Mouse (Mus musculus) gastrocnemius, adult 8-10 months (tissue): Measurements from ENCODE around the gene Ankrd33b. TPM values are rescaled to one million over a fixed set of nuclear protein-coding genes. Genes with fewer than 3 reads are reported as not detected.

Source experiments
- DNase-seq, 2 experiments: peaks; one replicate each; pipeline ENCODE4 v3.0.0; 2022; ENCODE audit warnings: low spot score in 2 of 2
- total RNA-seq, 4 experiments: library from RNA; stranded (reverse); gene quantifications; 2 replicates each; pipeline ENCODE4 v1.2.4; 2022

The Ankrd33b gene
- total RNA-seq, 4 experiments from 2014 or later = 11.5 to 18.8 (median 16.5) TPM

DNA sequence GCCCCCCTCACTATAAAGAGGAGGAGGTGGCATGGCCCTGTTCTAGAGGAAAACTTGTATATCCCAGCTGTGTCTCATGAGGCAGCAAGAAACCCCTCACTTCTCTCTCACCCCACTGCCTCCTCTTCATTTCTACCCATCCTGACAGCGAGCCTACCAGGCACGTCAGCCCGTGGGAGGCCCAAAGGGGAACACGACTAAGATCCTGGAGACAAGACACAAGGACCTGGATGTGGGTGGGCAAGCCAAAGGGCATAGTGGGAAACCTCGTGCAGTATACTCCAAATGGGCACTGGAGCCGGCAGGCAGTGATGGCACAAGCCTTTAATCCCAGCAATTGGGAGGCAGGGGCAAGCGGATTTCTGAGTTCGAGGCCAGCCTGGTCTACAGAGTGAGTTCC, 1.0 kb upstream of the Ankrd33b start:
- no peak for DNase-seq

DNA sequence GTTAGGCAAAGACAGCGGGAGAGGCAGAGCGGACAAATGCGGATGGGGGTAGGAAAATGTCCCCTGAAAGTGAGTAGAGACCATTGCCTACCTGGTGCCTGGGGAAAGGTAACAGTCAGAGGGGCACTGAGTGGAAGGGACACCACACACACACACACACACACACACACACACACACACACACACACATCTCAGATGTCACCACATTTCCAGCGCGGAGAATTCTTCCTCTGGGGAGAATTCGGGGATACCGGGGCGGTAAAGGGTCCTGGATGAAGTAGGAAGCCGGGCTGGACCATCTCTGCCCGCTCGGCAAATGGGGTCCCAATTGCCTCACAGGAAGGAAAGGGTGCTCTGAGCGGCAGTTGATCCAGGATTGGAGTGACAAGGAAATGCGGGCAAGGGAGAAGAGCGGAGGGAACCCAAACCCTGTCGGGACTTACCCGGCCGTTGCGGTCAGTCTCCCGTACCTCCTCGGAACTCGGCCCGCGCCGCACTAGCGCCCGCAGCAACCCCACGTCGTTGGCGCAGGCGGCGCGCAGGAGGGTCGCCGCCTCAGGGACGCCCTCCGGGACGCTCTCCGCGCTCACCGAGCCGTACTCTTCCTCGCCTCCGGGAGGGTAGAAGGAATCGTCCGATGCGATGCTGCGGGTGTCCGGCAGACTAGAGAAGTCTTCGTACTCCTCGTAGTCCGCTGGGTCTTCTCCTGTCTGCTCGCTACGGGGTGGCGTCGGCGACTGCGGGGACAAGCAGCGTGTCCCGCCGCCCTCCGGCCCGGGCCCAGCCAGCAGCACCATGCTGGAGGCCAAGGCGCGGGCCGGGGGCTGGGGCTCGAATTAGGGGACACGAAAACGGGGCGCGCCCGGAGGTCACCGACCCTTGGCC, 688 bp downstream of the Ankrd33b start:
- DNase-seq = no peak

DNA sequence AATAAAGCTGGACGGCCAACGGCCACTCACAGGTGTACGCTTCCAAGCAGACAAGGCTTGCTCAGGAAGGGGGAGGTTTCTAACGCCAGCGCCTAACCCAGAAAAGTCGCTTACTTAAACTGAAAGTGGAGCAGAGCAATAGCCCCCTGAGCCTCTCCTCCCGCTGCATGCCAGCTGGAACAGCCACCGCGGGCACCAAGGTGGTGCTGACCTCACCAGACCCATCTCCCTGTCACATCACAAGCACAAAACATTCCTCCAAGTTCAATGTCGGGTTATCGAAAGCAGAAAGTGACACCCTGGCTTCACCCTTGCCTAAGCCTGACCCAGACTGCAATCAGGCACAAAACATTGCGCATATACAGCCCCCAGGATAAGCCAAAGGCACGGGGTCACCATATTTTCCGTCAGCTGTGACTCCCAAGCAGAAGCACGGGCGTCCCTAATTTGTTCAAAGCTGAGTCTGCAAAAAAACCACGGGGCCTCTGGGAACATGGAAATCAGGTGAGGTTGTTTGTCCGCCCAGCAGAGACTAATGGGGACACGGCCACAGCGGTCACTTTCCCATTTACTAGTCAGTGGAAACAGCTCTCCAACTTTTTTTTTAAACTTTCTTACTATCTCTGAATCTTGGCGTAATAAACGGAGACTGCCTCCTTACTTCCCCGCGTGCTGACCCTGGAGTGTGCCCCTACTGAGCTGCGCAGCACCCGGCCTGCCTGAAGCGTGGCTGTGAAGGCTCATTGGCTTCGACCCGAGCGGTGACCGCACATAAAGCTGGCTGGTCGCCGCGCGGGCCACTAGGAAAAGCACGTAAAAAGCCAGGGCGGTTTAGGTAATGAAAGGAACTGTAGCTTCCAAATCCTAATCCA, 1.6 kb downstream of the Ankrd33b start:
- no peak for DNase-seq

DNA sequence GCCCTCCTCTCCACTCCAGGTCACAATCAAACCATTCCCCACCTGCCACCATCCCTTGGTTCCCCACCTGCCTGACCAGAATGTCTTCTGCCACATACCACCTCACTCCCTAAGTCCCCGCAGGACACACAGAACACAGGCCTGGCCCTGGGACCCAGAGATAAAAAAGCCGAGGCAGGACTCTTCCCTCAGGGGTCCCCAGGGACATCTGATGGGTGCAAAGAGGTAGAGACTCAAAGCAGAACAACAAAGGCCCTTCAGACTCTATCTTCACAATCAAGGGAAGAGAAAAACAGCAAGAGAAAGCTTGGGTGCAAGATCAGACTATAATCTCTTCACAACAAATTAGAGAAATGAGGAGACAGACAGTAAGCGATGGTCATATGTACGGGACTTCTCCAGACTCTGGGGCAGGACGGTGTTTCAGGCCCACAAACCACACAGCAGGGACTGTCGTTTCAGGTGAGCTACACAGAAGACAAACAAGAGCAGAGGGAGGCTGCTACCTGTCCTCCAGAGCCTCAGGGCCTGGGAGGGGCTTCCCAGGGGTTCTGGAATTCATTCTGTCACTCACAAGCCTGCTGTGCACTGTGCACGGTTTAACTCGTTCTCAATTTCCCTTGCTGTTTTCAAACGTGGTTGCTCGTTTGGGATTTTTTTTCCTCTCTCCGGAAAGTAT, 2.3 kb downstream of the Ankrd33b start:
- no peak for DNase-seq

DNA sequence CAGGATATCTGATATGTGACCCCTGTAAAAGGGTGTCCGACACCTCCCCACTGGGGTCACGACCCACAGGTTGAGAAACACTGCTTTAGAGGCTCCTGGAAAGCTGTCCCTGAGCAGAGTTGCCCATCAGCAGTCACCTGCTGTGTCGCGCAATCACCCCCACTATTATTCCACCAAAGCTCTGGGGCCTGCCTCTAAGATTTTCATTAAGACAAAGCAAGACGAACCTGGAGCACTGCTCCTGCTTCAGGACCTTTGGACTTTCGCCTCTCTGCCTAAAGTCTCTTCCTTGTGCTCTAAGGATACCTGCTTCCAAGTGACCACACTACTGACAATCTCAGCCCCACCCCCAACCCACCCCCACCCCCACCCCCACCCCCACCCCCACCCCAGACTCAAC, 3.1 kb downstream of the Ankrd33b start:
- DNase-seq = no peak

DNA sequence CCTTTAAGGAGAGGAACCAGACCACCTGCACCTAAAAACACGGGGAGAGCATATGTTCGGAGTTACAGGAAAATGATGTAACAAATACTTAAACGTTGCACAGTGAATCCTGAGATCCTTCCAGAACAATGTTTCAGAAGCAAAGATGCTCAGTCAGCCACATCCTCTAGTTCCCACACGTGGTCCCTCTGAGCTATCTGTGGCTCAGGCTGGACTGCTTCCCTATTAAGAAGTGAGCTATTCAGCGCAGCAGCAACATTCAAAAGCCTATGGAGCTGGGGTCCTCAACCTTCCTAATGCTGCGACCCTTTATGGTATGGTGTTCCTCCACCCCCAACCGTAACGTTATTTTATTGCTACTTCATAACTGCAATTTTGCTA, 3.6 kb downstream of the Ankrd33b start:
- no peak for DNase-seq

DNA sequence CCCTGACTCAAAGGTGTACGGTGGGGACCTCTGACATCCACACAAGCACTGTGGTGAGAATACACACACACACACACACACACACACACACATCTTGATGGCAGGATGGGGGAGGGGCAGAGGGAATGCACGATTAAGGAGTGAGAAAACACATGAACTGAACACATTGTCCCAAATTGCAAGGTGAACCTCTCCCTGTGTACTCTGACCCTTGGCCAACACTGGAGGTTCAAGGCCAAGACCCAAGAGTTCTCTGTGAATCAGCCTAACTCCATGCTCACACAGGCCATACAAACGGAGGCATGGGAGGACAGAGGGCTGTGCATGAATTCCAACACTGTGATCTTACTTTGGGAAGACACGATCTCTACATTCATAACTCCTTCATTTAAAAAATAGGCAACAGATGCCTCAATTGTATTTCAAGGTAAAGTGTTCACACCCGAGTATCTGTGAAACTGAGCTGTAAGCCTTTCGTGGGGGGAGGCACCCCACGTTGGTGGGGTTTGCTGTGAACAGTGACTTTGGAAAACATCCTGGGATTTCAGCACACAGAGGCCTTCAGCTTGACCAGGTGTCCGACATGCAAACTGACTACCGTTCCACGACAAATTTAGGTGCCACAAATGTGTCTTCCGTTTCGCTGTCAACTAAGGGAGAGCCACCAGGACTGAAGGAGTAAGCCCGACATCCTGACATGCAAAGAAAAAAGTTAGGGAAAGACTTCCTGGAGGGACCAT, 4.1 kb downstream of the Ankrd33b start:
- no peak for DNase-seq

DNA sequence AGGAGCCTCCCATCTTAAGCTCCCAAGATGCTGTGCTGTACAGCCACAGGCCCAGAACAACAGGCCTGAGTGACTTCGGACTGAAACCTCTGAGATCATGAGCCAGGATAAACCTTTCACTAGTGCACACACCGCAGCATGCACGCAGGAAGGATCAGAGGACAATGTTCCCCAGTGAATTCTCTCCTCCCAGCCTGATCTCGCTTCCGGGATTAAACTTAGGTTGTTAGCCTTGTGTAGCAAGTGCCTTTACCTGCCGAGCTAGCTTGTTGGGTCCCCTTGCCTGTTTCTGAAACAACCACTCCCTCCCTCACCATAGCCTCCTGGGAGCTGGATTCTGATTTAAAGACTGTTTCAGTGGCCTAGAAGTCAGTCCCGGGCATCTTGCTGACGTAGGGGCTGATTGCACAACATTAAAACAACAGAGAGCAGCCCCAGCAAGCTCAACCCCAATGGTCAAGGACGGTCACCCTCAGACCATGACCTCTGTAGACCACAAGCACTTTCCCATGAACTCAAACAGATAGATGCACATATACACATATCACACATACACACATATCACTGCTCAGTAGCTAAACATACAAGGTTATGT, 6.2 kb downstream of the Ankrd33b start:
- DNase-seq = no peak

DNA sequence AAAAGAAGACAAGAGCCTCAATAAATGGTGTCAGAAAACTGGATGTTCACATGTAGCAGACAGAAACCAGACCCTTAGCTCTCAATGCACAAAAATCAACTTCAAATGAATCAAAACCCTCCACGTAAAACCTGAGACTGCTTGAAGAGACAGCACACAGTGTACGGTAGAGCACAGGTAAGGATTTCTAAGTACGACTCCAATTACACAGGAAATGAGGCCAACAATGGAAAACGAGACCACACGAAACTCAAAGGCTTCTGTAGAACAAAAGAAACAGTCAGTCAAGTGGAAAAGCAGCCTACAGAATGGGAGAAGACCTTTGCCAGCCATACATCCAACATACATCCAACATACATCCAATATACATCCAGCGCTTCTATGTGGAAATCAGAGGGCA, 6.9 kb downstream of the Ankrd33b start:
- no peak for DNase-seq

DNA sequence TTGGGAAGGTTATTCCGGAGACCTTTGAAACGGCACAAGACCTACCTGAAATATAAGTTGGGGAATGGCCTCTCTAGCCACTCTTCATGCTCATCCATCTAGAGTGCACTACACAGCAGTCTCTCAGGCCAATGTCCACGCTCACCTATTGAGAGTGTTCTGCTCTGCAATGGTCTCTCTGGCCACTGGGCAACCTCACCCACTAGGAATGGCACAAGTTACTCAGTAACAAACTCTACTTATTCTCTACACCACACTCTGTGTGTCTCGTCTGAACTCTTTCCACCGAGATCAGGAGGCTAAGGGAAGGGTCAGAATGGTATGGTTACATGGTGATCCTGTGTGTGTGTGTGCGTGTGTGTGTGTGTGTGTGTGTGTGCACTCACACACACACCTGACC, 7.7 kb downstream of the Ankrd33b start:
- no peak for DNase-seq

DNA sequence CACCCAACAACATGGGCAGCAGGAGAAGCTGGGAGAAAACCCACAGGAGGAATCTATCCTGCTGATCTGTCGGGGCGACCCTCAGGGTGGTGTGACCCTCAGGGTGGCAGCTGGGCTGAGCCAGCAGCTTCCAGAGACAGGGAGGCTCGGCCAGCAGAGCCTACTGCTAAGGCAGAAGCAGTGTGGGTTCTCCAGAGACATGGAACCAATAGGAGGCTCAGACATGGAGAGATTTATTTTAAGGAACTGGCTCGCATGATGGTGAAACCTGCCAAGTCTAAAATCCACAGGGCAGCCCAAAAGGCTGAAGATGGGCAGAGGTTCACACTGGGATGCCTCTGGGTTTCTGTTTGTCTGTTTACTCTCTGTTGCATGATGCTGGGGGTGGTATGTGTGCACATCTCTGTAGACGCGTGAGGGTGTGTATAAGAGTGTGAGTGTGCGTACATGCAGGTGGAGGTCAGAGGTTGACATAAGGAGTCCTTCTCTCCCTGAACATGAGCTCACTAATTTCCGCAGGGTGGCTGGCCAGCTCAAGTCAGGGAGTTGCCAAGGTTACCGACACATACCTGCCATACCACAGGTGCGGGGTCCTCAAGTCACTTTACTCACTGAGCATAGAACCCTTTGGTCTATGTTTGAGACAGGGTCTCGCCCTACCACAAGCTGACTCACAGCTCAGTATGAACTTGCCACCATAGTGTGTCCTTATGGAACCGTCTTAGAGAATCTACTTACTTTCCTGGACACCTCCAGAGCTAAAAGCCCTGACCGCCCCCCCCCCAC, 14.8 kb downstream of the Ankrd33b start:
- DNase-seq = no peak

DNA sequence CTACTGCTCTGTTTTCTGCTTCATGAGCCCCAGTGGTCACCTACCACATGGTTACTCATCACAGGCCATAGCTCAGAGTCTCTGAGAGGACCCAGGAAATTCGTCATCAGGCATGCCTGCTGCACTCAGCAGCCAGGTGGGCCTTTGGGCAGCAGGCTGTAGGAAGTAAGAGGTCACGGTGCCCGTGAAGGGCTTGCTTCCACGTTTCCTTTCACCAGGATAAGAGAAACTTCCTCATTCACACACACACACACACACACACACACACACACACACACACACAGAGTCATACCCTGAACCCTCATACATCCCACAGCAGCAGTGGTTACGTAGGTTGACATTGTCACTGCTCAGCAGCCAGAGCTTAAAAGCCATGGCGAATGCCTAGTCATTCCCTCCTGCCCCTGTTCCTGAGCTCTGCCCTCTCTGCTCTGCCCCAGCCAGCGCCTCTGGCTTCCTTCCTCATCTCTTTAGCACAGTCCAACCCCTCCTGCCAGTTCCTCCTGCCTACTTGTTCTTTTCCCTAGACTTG, 17.6 kb downstream of the Ankrd33b start:
- DNase-seq = no peak

DNA sequence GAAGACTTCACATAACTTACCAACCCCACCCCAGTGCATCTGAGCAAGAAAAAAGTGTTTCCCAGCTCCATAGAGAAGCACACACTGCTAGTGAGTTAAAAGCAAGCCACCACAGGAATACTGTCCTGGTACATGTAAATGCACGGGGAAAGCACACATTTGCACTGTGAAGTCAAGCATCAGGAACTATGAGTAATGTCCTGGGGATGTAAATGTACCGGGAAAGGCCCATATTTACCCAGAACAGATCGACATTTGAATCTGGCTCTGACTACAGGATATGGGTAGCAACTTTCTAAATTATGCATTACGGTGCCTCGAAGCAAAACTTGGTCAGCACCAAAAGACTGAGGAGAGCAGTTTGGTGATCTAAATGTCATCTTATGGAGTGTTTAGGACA, 18.5 kb downstream of the Ankrd33b start:
- no peak for DNase-seq

DNA sequence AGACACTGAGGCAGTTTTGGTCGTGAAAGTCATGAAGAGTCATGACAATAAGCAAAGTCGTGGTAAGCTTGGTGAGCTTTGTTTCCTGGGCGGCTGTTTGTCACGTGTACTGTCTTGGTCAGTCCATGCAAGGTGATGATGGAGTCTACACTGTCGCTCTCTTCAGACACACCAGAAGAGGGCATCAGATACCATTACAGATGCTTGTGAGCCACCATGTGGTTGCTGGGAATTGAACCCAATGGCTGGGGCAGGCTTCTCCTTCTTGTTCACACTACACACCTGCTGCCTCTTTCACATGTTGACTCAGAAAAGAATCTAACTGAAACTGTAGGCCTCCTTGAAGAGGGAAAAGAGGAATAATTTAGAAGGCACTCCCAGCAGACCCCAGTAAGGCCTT, 19.3 kb downstream of the Ankrd33b start:
- no peak for DNase-seq

DNA sequence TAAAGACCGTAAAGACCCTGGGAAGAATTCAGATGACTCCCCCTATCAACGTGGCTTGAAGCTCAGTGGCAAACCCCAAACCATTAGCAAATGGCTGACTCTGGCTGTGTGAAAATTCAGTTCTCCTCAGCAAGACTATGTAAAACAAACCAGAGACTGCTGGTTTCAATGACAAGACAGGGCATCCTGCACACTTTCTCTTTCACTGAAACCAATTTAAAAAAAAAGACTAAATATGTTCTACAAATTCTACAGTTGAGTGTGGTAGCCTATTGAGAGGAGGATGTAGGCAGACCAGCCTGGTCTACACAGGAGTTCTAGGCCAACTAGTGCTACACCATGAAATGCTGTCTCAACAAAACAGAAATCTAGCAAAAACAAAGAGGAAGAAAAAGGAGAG, 21.0 kb downstream of the Ankrd33b start:
- no peak for DNase-seq

DNA sequence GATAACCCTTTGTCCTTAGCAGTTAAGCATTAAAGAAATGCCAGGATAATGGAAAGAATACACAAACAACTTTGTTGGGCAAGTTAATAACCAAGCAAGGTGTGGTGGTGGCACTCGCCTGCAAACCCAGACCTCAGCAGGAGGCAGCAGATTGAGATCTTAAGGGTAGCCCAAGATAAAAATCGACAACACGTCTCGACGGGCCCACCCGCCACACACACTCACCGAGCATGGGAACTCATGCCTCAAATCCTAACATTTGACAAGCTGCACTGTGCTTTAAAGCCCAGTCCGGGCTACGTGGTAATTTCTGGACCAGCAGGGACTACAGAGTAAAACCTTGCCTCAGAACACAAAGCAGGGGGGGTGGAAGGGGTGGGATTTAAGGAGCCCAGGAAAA, 22.2 kb downstream of the Ankrd33b start:
- DNase-seq = no peak

DNA sequence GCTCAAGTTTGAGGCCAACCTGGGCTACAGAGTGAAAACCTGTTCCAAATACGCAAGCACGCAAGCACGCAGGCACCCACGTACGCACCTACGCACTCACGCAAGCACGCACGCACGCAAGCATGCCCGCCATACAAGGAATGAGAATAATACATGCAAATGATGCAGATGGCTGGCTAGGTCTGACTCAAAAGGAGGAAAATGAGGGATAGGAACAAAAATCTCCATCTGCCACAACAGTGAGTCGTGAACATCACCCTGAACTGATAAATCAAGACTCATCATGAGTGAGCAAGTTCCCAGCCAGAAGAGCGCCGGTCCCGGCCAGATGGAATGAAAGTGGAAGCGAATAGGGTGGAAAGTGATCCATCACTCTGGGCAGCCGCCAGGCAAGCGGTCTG, 22.7 kb downstream of the Ankrd33b start:
- no peak for DNase-seq

DNA sequence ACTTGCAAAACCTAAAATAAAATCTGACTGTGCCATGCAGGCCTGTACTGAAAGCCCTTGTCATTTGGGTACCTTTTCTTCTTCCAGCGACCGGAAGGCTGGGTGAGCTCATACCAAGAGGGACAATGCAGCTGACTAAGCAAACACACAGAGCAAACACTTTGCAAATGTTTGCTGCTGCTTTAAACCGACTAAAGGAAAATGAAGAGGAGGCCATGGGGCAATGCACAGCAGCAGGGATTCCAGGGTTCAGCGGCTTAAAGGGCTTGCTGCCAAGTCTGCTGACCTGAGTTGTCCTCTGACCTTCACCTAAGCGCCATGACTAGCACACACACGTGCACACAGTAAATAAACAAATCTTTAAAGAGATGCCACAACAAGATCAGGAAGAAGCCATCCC, 23.9 kb downstream of the Ankrd33b start:
- DNase-seq = no peak

DNA sequence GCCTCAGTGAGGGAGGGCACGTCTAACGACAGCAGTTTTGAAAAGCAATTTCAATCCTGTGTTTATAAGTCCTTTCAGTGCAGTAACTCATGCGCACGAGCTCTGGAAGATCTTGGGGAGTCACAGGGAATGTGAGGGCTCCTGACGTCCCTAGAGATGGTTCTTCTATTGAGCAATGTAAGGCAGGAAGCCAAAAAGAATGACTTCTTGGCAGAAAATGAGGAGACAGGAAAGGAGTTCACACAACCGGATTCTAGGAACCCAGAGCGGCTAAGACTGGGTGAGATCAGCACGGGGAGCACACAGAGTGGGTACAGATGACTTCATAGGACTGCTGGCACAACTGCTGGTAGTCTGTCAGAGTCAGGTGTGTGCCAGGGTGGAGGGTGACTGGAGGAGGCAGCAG, 25.0 kb downstream of the Ankrd33b start:
- no peak for DNase-seq

DNA sequence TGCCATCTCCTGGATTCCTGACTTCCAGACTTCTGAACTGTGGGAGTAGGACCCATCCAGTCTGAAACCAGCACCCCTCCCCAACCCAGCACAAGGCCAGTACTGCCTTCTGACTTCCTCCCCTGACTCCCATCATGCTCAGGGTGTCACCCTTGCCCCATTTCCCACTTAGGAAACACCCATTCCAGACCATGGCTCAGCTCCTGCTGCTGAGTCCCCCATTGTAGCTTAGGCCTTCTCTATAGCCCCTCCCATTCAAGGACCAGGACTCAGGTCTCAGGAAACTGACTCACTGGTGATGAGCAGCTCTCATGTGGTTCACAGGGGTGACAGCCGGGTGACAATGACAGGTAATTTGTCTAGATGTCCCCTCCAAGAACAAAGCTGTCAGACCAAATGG, 25.5 kb downstream of the Ankrd33b start:
- no peak for DNase-seq
